Mouse (Mus musculus) gonadal fat pad, adult 2 months (tissue): ENCODE measurements at regions not wholly inside any gene's neighbourhood (a gene's known extent, or its start where the extent isn't known, plus 50 kb on each side); places are given as distances from the start of the nearest gene placed in this dataset.

Source experiments
- DNase-seq: peaks from one replicate; pipeline ENCODE4 v3.0.0-alpha.2; 2012; ENCODE audit warnings: low read depth

GRCm38 (mm10) chr12:26068685-26069008 is 346.4 kb downstream of the Rnf144a start:
- DNase-seq: no peak

DNA sequence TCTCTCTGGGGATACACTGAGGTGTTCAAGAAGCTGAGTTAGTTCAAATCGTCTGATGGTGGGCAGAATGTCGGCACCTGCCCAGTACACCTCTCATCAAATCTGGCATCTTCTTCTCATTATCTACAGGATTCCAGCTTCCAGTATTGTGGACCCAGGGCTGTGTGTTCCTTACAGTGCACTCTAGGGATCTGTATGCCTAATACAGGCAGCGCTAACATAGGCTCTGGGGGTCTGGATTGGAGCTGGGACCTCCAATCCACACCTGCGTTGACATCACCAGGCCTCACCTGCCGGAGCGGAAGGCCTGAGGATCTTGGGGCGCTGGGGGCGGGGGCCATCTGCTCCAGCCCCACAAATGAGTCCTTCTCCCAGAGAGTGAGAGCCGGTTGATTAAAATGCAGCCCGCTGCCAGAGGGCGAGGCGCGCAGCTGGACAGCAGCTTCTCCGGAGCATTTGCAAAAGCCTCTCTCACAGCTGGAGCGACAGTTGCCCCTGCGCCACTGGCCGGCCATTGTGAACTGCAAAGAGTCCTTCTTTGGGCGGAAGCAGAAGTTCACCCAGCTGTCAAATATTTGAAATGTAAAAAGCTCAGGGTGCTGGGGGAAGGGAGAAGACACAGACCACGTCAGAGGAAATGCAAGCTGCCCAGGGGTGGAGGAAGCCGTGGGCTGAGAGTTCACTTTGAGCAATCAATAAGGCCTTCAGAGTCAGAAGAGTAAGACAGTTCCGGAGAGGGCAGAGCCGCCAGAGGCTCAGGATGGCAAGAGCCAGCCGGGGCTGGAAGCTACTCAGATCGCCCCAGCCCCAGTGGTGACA is 347.0 kb downstream of the Rnf144a start:
- DNase-seq: no peak

- no peak for DNase-seq
Measured at GRCm38 (mm10) chr12:26060378-26060777, 354.7 kb downstream of the Rnf144a start.

DNA sequence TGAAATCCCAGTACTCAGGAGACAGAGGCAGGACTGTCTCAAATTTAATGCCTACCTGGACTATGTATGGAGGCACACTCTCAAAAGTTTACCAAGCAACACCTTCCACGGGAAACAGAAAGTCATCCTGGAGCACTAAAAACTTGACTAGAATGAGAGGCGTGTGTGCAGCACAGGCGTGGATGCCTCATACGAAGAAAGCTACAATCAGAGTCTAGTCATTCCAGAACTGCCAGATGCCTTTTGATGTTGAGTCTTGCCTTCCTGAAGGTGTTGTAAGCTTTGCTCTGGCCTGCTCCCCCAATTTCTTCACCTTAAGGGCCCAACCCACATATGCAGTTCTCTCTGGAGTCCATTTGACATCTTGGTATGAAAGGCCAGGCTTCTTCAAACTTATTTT is 356.0 kb downstream of the Rnf144a start:
- DNase-seq: no peak

- no peak for DNase-seq
Measured at GRCm38 (mm10) chr12:26057491-26058054, 357.5 kb downstream of the Rnf144a start.

DNA sequence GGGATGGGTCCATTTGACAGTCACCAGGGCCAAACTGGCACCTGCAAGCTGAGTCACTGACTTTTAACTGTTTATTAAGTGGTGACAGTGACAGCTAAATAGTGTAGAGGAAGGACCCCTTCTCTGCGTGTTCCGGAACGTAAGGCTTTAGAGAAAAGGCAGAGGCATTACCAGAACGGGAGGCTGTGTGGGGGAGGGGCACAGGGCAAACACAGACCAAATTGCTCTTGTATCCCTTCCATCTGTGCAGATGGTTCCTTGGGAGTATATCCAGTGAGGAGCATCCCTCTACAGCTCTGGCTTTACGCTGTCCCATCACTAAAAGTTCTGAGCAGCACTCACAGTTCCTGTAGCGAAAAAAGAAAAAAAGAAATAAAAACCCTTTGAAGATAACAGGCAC is 368.1 kb downstream of the Rnf144a start:
- no peak for DNase-seq

- DNase-seq: peak; percentile 62
Measured at GRCm38 (mm10) chr12:26045321-26045720, 369.7 kb downstream of the Rnf144a start.

- no peak for DNase-seq
Measured at GRCm38 (mm10) chr12:26012951-26013350, 402.1 kb downstream of the Rnf144a start.

DNA sequence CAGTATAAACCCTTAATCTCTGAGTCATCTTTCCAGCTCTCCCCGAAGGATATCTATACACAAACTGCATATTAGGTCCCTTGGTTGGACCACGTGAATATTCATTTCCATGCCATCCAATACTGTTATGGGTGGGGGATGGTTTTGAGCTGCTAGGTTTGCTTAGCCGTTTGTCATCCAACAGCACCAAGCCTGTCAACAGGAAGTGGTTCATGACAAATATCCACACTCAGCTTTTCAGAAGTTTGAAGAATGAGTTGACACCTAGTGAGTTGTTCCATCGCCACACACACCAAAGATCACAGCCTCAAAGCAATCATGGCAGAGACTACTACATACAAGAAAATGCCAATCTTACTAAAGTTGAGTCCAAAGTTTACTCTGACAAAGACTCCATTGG is 421.0 kb downstream of the Rnf144a start:
- DNase-seq: no peak

- DNase-seq: no peak
Measured at GRCm38 (mm10) chr12:25991801-25992525, 423.1 kb downstream of the Rnf144a start.

DNA sequence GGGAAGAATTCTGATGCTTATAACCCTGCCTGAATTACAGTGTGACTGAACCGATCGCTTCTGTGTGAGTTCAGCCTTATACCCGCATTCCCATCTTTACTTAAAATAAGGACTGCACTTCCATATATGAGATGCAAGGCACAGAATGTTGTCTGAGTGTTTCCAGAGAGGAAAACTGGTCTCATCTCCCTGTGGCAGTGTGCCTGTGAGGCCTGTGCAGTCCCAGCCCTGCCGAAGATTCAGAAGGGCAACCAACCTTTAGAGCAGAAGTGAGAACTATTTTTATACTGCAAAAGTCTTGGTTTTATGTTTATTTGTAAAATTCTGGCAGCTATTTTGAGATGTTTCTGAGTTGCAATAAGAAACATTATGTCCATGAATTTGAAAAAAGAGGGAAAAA is 432.5 kb downstream of the Rnf144a start:
- no peak for DNase-seq

DNA sequence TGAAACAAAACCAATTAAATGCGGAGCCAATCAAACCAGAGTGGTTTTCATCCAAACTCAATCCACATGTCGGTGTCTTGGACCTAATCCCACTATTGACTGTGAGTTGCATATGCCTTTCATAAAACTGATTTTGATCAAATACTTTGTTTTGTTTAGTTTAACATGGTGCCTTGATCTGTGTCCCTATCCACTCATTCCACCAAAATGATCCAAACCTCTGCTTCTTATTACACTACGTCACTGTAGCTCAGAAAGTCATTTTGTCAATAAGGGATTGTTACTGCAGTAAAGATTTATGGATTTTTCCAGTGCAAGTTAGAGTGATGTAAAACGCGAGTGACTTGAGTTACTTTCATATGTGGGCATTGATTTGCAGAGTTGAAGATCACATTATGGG is 436.7 kb downstream of the Rnf144a start:
- no peak for DNase-seq

- no peak for DNase-seq
Measured at GRCm38 (mm10) chr12:25958584-25958983, 456.5 kb downstream of the Rnf144a start.

DNA sequence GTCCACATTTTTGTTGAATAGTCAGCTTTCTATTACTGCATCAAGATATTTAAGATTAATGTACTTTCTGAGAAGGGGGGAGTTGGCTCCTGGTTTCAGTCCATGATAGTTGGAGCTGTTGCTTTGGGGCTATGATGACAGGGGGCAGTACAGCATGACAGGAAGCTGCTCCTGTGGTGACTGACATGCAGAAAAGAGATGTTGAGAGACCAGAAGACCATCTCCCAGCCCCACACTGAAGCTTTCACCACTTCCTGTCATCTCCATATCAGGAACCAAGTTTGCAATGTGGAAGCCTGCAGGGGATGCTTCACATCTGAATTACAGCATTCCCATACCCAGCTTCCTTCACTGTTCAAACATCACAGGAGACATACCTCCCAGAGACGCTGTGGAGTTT is 457.5 kb downstream of the Rnf144a start:
- DNase-seq: no peak

DNA sequence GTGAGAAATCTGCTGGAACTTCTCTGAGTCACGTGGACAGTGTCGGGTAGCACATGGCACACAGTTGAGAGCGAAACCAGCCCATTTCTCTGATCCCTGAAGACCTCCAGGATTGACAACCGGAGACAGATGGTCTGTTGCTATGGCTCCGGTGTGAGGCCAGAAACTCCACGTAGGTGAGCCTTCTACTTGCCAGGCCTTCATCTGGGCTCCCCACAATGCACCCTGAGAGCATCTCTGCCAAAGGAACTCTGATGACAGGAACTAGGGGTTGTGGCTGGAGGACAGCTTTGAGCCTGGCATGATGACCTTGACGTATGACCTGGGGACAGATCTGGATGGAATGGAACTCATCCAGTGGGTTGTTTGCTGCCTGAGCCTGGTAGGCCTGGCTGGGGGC is 467.9 kb downstream of the Rnf144a start:
- no peak for DNase-seq

DNA sequence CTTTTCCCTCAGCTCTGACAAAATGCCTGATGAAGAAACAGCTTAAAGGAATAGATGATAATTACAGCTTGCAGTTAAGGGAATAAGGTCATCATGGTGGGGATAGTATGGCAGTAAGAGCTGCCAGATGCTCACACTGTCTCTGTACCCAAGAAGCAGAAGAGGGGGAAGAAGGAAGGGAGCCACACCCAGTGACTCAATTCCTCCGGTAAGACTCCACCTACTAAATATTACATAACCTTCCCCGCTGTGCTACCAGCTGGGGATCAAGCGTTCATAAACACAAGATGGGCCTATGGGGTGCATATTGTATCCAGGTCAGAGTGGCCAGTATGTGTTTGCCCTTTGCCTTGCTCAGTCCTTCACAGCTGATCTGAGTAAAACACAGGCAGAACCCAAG is 468.9 kb downstream of the Rnf144a start:
- DNase-seq: no peak

DNA sequence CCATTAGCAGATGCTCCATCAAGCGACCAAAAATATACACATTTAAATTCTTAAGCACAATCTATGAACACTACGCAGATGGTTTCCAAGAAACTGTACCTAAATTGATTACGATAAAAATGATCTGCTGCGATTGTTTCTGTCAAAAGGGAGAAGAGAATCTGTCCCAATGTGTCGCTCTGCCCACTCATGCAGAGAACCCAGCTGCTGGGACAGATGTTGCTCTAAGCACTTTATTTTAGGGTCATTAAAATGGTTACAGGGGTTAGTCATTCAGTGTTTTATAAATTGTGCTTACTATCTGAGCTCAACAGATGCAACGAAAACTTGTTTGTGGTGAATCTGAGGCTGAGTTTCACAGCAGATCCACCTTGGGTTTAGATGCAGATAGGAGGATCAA is 476.2 kb downstream of the Rnf144a start:
- DNase-seq: no peak

GRCm38 (mm10) chr12:25934946-25935345 is 480.1 kb downstream of the Rnf144a start:
- DNase-seq: no peak

DNA sequence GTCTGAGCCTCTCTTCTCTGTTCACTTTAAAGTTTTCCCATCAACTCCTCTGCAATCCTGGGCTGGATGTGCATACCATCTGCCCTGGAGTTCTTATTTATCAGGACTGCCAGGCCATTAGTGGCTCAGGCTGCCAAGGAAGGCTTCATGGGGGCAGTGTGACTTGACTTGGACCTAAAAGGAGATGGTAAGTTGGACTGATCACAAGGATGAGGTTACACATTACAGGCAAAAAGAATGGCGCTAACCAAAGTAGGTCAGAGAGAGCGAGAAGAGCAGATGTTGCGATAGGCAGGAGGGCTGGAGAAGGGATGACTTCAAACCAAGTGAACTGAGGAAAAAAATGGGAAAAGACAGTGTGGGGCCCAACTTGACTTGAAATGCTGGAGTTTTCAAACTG is 480.5 kb downstream of the Rnf144a start:
- no peak for DNase-seq

DNA sequence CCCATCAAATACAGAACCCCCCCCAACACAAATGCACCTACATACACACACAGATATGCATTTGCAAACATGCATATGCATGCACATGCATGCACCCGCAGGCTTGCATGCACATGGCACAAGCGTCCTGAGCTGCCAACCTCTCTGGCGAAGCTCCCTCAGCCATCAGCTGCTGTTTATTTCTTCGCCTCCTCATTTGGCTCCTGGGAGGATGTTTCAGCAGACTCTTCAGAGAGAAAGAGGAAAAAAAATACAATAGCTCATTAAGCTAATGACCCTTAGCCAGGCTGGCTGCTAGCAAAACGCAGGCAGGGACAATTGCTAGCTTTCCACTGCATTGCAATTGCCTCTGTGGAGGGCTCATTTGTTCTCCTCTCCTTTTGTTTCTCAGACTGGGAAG is 488.7 kb downstream of the Rnf144a start:
- DNase-seq: peak; percentile 6

DNA sequence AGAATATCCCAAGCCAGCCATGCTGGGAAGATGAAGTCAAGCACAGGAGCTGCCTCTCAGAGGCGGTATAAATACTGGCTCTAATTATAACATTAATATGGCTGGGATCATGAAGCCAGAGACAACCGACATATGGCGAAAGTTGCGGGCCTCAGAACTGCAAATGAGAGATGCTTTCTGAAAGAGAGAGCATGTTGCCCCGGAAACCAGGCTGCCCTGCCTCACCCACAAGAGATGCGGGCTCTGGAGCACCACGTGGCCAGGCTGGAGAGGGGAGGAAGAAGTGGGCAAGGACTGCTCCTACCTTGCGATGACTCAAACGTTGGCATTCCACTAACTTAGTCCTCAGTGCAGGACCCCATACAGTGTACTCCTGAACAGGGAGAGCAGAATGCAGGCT is 490.5 kb downstream of the Rnf144a start:
- DNase-seq: no peak

DNA sequence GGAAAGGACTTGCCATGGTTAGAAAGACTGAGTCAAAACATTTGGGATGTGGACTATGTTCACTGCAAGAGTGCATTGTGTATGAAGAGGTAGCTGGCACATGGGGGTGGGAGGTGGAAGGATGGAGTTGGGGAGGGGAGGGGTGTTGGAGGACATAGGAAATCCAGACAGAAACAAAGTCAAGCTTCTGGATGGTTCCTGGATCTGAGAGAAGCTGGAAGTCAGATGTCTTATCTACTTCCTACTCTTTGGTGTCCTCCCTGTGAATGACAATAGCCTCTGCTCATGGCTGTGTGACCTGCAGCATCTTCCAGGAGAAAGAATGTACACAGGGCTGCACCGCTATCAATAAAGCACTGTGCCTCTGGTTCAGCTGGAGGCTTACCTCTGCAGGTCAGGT is 491.3 kb downstream of the Rnf144a start:
- DNase-seq: no peak

DNA sequence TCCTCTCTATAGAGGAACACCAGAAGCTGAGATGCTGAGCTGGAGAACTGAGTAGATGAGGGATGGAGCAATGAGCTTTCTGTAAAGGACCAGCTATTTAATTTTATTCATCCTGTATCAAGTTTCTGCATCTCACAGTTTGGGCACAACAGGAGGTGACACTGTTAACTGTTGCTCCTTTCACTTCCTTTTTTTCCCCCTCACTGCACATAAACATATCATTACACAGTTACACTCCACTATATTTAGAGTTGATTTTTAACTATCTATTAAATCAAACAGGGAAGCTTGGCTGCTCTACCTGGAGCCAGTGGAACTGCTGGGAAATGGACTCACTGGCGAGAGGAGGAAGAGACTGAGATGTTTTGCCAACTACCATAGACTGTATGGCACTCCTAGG is 509.4 kb downstream of the Rnf144a start:
- DNase-seq: no peak
